Mouse (Mus musculus) midbrain, postnatal 0 days (tissue): ENCODE results near the gene 5830473C10Rik. TPM values are rescaled to one million over a fixed set of nuclear protein-coding genes. Genes with fewer than 3 reads are reported as not detected.

Experiments
- ATAC-seq: fragments of 200-750 bp; cut with Nextera tagmentation; 2 replicates; pipeline ENCODE4 v1.8.0; 2017; ENCODE audit warnings: moderate number of reproducible peaks, mild to moderate bottlenecking, moderate TSS enrichment, moderate library complexity; ENCODE audit not compliant: low FRiP score
- DNase-seq: peaks from one replicate; pipeline ENCODE4 v3.0.0-alpha.2; 2015; ENCODE audit warnings: low spot score
- H3K27ac ChIP-seq: fragments of 300-500 bp; sonication (generic); 2 replicates; pipeline ENCODE4 v1.5.1; 2014; ENCODE audit warnings: low read depth, mild to moderate bottlenecking, low read length, mixed read lengths
- H3K27me3 ChIP-seq: fragments of 300-500 bp; sonication (generic); 2 replicates; pipeline ENCODE4 v1.6.1; 2014; ENCODE audit warnings: low read length, control low read depth, mixed read lengths; ENCODE audit not compliant: insufficient read depth
- H3K36me3 ChIP-seq: fragments of 300-500 bp; sonication (generic); 2 replicates; pipeline ENCODE4 v1.6.1; 2014; ENCODE audit warnings: low read length, control low read depth, mixed read lengths; ENCODE audit not compliant: insufficient read depth
- H3K4me1 ChIP-seq: fragments of 300-500 bp; sonication (generic); 2 replicates; pipeline ENCODE4 v1.6.1; 2014; ENCODE audit warnings: mild to moderate bottlenecking, control low read depth, antibody characterized with exemption, low read length, mixed read lengths; ENCODE audit not compliant: insufficient read depth
- H3K4me2 ChIP-seq: fragments of 300-500 bp; sonication (generic); 2 replicates; pipeline ENCODE4 v1.6.1; 2014; ENCODE audit warnings: low read depth, mild to moderate bottlenecking, low read length, mixed read lengths; ENCODE audit not compliant: poor library complexity, severe bottlenecking
- H3K4me3 ChIP-seq: fragments of 300-500 bp; sonication (generic); 2 replicates; pipeline ENCODE4 v1.5.1; 2014; ENCODE audit warnings: low read depth, mild to moderate bottlenecking, low read length, moderate library complexity
- H3K9ac ChIP-seq: fragments of 300-500 bp; sonication (generic); replicated peaks from 2 replicates; pipeline ENCODE4 v1.6.1; 2014; ENCODE audit warnings: mild to moderate bottlenecking, low read length, moderate library complexity, mixed read lengths; ENCODE audit not compliant: poor library complexity, severe bottlenecking
- H3K9me3 ChIP-seq: fragments of 300-500 bp; sonication (generic); 2 replicates; pipeline ENCODE4 v1.6.1; 2016; ENCODE audit warnings: low read length, control low read depth
- CTCF ChIP-seq: IDR thresholded peaks from 2 replicates; pipeline ENCODE4 v1.5.1; 2016; ENCODE audit warnings: antibody characterized with exemption, mild to moderate bottlenecking
- WGBS: fragments of 180-500 bp; shearing (Covaris S2); extraction: QIAGEN DNeasy Blood & Tissue Kit; methylation state at CpG from one replicate; pipeline ENCODE4 v1.1.7; 2014; 5-methylcytosine and 5-hydroxymethylcytosine counted together
- polyA plus RNA-seq: library from polyadenylated mRNA; unstranded; fragments of >200 nt; fragmentation: Nextera tagmentation; extraction: Ambion mirVana; gene quantifications from 2 replicates; pipeline ENCODE4 v1.2.1, GENCODE M21; 2015
- total RNA-seq: library from RNA; depleted of rRNA; stranded (reverse); fragments of >200 nt; gene quantifications from 2 replicates; pipeline ENCODE4 v1.2.3, GENCODE M21; 2014; rRNA removed

Gene 5830473C10Rik
- total RNA-seq: 0.19 TPM in 1 of 2 replicates, not detected in the other
- polyA plus RNA-seq: 0.19 and 0.32 TPM in 2 replicates

- Histone ChIP-seq H3K36me3 (no peaks in the 10 kb centered on the region), H3K4me3 (no peak within 1 kb of the TSS), H3K9me3 (no peaks in the 10 kb centered on the region), H3K27me3 (no peaks in the 10 kb centered on the region), H3K27ac (no peak within 1 kb of the TSS), H3K4me2 (no peak within 1 kb of the TSS), H3K4me1 (no peaks in the 10 kb centered on the region), H3K9ac (no peak within 1 kb of the TSS)
- DNase-seq (no peak), ATAC-seq (no peak)
- no peak for TF ChIP-seq CTCF
- WGBS: 91% methylated on average over 6 of the region's 6 CpGs
These were observed at the start of gene 5830473C10Rik for GRCm38 (mm10) chr5:90560743-90561142. TSS of gene 5830473C10Rik (plus strand) at chr5:90561107.

- Histone ChIP-seq H3K4me3 (no peak overlapping the region), H3K9ac (no peak overlapping the region), H3K4me1 (no peaks in the 10 kb centered on the region), H3K27ac (no peak overlapping the region), H3K4me2 (no peak overlapping the region), H3K9me3 (no peaks in the 10 kb centered on the region), H3K36me3 (no peaks in the 10 kb centered on the region), H3K27me3 (no peaks in the 10 kb centered on the region)
- ATAC-seq (no peak), DNase-seq (no peak)
- WGBS: 84% methylated on average over 6 of the region's 6 CpGs
- no peak for TF ChIP-seq CTCF
These were observed 48.5 kb upstream of the 5830473C10Rik start for GRCm38 (mm10) chr5:90512288-90512955.

- H3K9me3 ChIP-seq: no peaks in the 10 kb centered on the region
- no peak overlapping the region for H3K4me3 ChIP-seq
- H3K4me1 ChIP-seq: no peaks in the 10 kb centered on the region
- no peak overlapping the region for H3K27ac ChIP-seq
- ATAC-seq: no peak
- H3K4me2 ChIP-seq: no peak overlapping the region
- no peaks in the 10 kb centered on the region for H3K27me3 ChIP-seq
- DNase-seq: no peak
- no peak overlapping the region for H3K9ac ChIP-seq
- no peaks in the 10 kb centered on the region for H3K36me3 ChIP-seq
- WGBS: 90% methylated on average over 6 of the region's 6 CpGs
- TF ChIP-seq CTCF: no peak
These were observed 45.3 kb upstream of the 5830473C10Rik start for GRCm38 (mm10) chr5:90515561-90515960.

- no peak for TF ChIP-seq CTCF
- no peaks in the 10 kb centered on the region for H3K27me3 ChIP-seq
- no peak within 1 kb of the TSS for H3K4me2 ChIP-seq
- no peaks in the 10 kb centered on the region for H3K36me3 ChIP-seq
- H3K27ac ChIP-seq: no peak within 1 kb of the TSS
- ATAC-seq: no peak
- no peaks in the 10 kb centered on the region for H3K9me3 ChIP-seq
- DNase-seq: no peak
- no peak within 1 kb of the TSS for H3K9ac ChIP-seq
- WGBS: 92% methylated on average over 6 of the region's 6 CpGs
- no peaks in the 10 kb centered on the region for H3K4me1 ChIP-seq
- H3K4me3 ChIP-seq: no peak within 1 kb of the TSS
These were observed 42.4 kb upstream of the 5830473C10Rik start, which contains the start of gene Afm for GRCm38 (mm10) chr5:90518356-90519100. TSS of gene Afm (plus strand) at chr5:90518932.

- no peak for TF ChIP-seq CTCF
- H3K9me3 ChIP-seq: no peaks in the 10 kb centered on the region
- no peak overlapping the region for H3K4me3 ChIP-seq
- H3K4me1 ChIP-seq: no peaks in the 10 kb centered on the region
- H3K27ac ChIP-seq: no peak overlapping the region
- no peak overlapping the region for H3K4me2 ChIP-seq
- WGBS: 83% methylated on average over 8 of the region's 8 CpGs
- H3K36me3 ChIP-seq: no peaks in the 10 kb centered on the region
- DNase-seq (no peak), ATAC-seq (no peak)
- no peaks in the 10 kb centered on the region for H3K27me3 ChIP-seq
- H3K9ac ChIP-seq: no peak overlapping the region
These were observed 9.7 kb upstream of the 5830473C10Rik start for GRCm38 (mm10) chr5:90551191-90551590.

- Histone ChIP-seq H3K4me2 (no peak overlapping the region), H3K27me3 (no peaks in the 10 kb centered on the region), H3K4me1 (no peaks in the 10 kb centered on the region), H3K9ac (no peak overlapping the region), H3K36me3 (no peaks in the 10 kb centered on the region), H3K27ac (no peak overlapping the region), H3K9me3 (no peaks in the 10 kb centered on the region), H3K4me3 (no peak overlapping the region)
- 82% methylated on average over 3 of the region's 3 CpGs for WGBS
- DNase-seq: no peak
- TF ChIP-seq CTCF: no peak
- ATAC-seq: no peak
These were observed 4.9 kb upstream of the 5830473C10Rik start for GRCm38 (mm10) chr5:90556052-90556451.
